Mouse (Mus musculus) forebrain, embryonic 14.5 days (tissue): ENCODE data around the gene Ppp1r14a. TPM values are rescaled to one million over a fixed set of nuclear protein-coding genes. Genes with fewer than 3 reads are reported as not detected.
A peak's percentile ranks its signal among the peaks of the same experiment; 100 is the strongest.

Experiments used
- ATAC-seq: fragments of 200-750 bp; cut with Nextera tagmentation; 2 replicates; pipeline ENCODE4 v1.8.0; 2017; ENCODE audit warnings: mild to moderate bottlenecking, moderate library complexity
- DNase-seq: peaks from one replicate; pipeline ENCODE4 v3.0.0-alpha.2; 2015; ENCODE audit warnings: low spot score
- H3K27ac ChIP-seq: fragments of 300-500 bp; sonication (generic); 2 replicates; pipeline ENCODE4 v1.5.1; 2014; ENCODE audit warnings: low read depth, mild to moderate bottlenecking, control low read depth, low read length, moderate library complexity
- H3K27me3 ChIP-seq: fragments of 300-500 bp; sonication (generic); replicated peaks from 2 replicates; pipeline ENCODE4 v1.6.1; 2014; ENCODE audit warnings: low read length, control low read depth, mixed read lengths; ENCODE audit not compliant: control insufficient read depth, insufficient read depth
- H3K36me3 ChIP-seq: fragments of 300-500 bp; sonication (generic); 2 replicates; pipeline ENCODE4 v1.6.1; 2014; ENCODE audit warnings: low read length, control low read depth; ENCODE audit not compliant: control insufficient read depth, insufficient read depth
- H3K4me1 ChIP-seq: fragments of 300-500 bp; sonication (generic); 2 replicates; pipeline ENCODE4 v1.6.1; 2014; ENCODE audit warnings: antibody characterized with exemption, low read length, control low read depth; ENCODE audit not compliant: control insufficient read depth, insufficient read depth
- H3K4me2 ChIP-seq: fragments of 300-500 bp; sonication (generic); 2 replicates; pipeline ENCODE4 v1.6.1; 2014; ENCODE audit warnings: mild to moderate bottlenecking, control low read depth, low read length
- H3K4me3 ChIP-seq: fragments of 300-500 bp; sonication (generic); 2 replicates; pipeline ENCODE4 v1.5.1; 2014; ENCODE audit warnings: low read depth, low read length, control low read depth
- H3K9ac ChIP-seq: fragments of 300-500 bp; sonication (generic); 2 replicates; pipeline ENCODE4 v1.6.1; 2014; ENCODE audit warnings: mild to moderate bottlenecking, low read length, control low read depth, moderate library complexity
- H3K9me3 ChIP-seq: fragments of 300-500 bp; sonication (generic); replicated peaks from 2 replicates; pipeline ENCODE4 v1.6.1; 2016; ENCODE audit warnings: low read length, control low read depth, mixed read lengths; ENCODE audit not compliant: control insufficient read depth
- WGBS: fragments of 180-500 bp; shearing (Covaris S2); extraction: QIAGEN DNeasy Blood & Tissue Kit; methylation state at CpG from one replicate; pipeline ENCODE4 v1.1.7; 2014; 5-methylcytosine and 5-hydroxymethylcytosine counted together
- polyA plus RNA-seq: library from polyadenylated mRNA; unstranded; fragments of >200 nt; fragmentation: Nextera tagmentation; extraction: Ambion mirVana; gene quantifications from 2 replicates; pipeline ENCODE4 v1.2.1, GENCODE M21; 2014

Gene Ppp1r14a
- polyA plus RNA-seq, 1 experiment from 2014 or later = 9.8 TPM

- H3K27ac ChIP-seq = no peak overlapping the region
- no peak for DNase-seq
These were observed 35.3 kb upstream of the Ppp1r14a start for GRCm38 (mm10) chr7:29253842-29254241.

GRCm38 (mm10) chr7:29255875-29256274 is 33.2 kb upstream of the Ppp1r14a start:
- no peak for DNase-seq
- Histone ChIP-seq H3K27ac (no peak overlapping the region), H3K9me3 (no peaks in the 10 kb centered on the region), H3K27me3 (no peaks in the 10 kb centered on the region), H3K4me3 (no peak overlapping the region), H3K9ac (no peak overlapping the region), H3K4me2 (no peak overlapping the region), H3K36me3 (0 out of 2 replicates have a peak, but pooled peaks cover 2% of the 10 kb centered on the region), H3K4me1 (peaks cover 7% of the 10 kb centered on the region)
- ATAC-seq = no peak
- WGBS = 85% methylated on average over 4 of the region's 4 CpGs

More at GRCm38 (mm10) chr7:29253842-29254241, 35.3 kb upstream of the Ppp1r14a start:
- H3K4me2 ChIP-seq = no peak overlapping the region
- no peak overlapping the region for H3K9ac ChIP-seq
- 0 out of 2 replicates have a peak, but pooled peaks cover 2% of the 10 kb centered on the region for H3K36me3 ChIP-seq
- no peaks in the 10 kb centered on the region for H3K9me3 ChIP-seq
- H3K4me3 ChIP-seq = no peak overlapping the region
- no peak for ATAC-seq
- H3K4me1 ChIP-seq = no peaks in the 10 kb centered on the region
- H3K27me3 ChIP-seq = peaks cover 3% of the 10 kb centered on the region; the same call in 1 of the 2 replicates
- WGBS = 52% methylated on average over 5 of the region's 5 CpGs

GRCm38 (mm10) chr7:29257368-29257767 is 31.7 kb upstream of the Ppp1r14a start:
- 90% methylated on average over 1 of the region's 1 CpGs for WGBS
- H3K4me3 ChIP-seq = no peak overlapping the region
- H3K27me3 ChIP-seq = no peaks in the 10 kb centered on the region
- H3K36me3 ChIP-seq = 0 out of 2 replicates have a peak, but pooled peaks cover 2% of the 10 kb centered on the region
- peaks cover 7% of the 10 kb centered on the region for H3K4me1 ChIP-seq
- H3K4me2 ChIP-seq = no peak overlapping the region
- no peak for ATAC-seq
- no peaks in the 10 kb centered on the region for H3K9me3 ChIP-seq
- no peak overlapping the region for H3K9ac ChIP-seq
- no peak overlapping the region for H3K27ac ChIP-seq
- no peak for DNase-seq

GRCm38 (mm10) chr7:29259781-29260730 is 29.1 kb upstream of the Ppp1r14a start:
- H3K27me3 ChIP-seq = no peaks in the 10 kb centered on the region
- 69% methylated on average over 10 of the region's 10 CpGs for WGBS
- no peak overlapping the region for H3K4me2 ChIP-seq
- no peaks in the 10 kb centered on the region for H3K9me3 ChIP-seq
- H3K4me1 ChIP-seq = peaks cover 7% of the 10 kb centered on the region
- peak overlapping the region; percentile 39; the same call in 1 of the 2 replicates for H3K27ac ChIP-seq
- H3K36me3 ChIP-seq = 0 out of 2 replicates have a peak, but pooled peaks cover 2% of the 10 kb centered on the region
- H3K9ac ChIP-seq = no peak overlapping the region
- ATAC-seq (peak; percentile 50; the same call in 1 of the 2 replicates), DNase-seq (peak; percentile 33)
- no peak overlapping the region for H3K4me3 ChIP-seq

DNA sequence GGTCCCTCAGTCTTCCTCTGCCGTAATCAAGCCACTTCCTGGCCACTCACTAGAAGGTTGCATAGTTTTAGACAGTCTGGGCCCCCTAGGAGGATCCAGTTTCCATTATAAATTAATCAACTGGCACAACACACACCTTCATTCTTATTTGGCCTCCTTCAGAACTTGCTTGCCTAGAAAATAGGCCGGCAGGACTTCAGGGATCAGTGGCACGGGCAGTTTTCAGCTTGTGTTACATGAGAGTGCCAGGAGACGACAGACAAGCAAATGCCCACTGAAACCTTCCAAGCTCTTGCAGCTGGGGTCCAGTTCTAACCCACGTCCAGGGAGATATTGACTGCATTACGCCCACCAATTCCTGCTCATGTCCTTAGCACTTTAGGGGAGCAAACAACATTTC is 27.0 kb upstream of the Ppp1r14a start:
- DNase-seq (no peak), ATAC-seq (no peak)
- H3K4me2 ChIP-seq = no peak overlapping the region
- no peaks in the 10 kb centered on the region for H3K27me3 ChIP-seq
- H3K4me1 ChIP-seq = peaks cover 7% of the 10 kb centered on the region
- no peak overlapping the region for H3K4me3 ChIP-seq
- no peak overlapping the region for H3K9ac ChIP-seq
- H3K27ac ChIP-seq = no peak overlapping the region
- H3K9me3 ChIP-seq = no peaks in the 10 kb centered on the region
- 87% methylated on average over 6 of the region's 6 CpGs for WGBS
- no peaks in the 10 kb centered on the region for H3K36me3 ChIP-seq

GRCm38 (mm10) chr7:29263831-29264230 is 25.3 kb upstream of the Ppp1r14a start:
- Histone ChIP-seq H3K27ac (no peak overlapping the region), H3K9me3 (no peaks in the 10 kb centered on the region), H3K4me1 (peaks cover 7% of the 10 kb centered on the region), H3K9ac (no peak overlapping the region), H3K27me3 (no peaks in the 10 kb centered on the region), H3K4me2 (no peak overlapping the region), H3K4me3 (no peak overlapping the region), H3K36me3 (no peaks in the 10 kb centered on the region)
- WGBS = 96% methylated on average over 3 of the region's 3 CpGs
- DNase-seq (no peak), ATAC-seq (no peak)

DNA sequence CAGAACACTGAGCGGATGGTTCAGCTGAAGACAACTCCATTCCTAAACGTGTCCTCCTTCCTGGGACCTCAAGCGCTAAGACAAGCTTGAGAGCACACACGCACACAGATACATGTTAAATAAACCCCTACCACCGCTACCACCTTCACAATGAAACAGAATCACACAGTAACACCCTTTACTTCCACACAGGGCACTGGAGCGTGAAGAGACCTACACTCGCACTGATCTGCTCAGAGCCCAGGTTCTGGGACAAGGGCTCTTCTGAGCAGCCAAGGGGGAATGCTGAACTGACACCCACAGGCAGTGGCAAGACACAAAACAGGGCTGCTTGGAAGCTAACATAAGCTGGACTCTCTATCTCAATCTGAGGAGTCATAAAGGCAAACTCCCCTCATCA is 23.5 kb upstream of the Ppp1r14a start:
- Histone ChIP-seq H3K4me1 (no peaks in the 10 kb centered on the region), H3K27ac (no peak overlapping the region), H3K4me3 (no peak overlapping the region), H3K36me3 (no peaks in the 10 kb centered on the region), H3K4me2 (no peak overlapping the region), H3K9me3 (no peaks in the 10 kb centered on the region), H3K9ac (no peak overlapping the region), H3K27me3 (no peaks in the 10 kb centered on the region)
- ATAC-seq (no peak), DNase-seq (no peak)
- WGBS = 70% methylated on average over 7 of the region's 7 CpGs

- ATAC-seq (no peak), DNase-seq (no peak)
- 61% methylated on average over 4 of the region's 4 CpGs for WGBS
- Histone ChIP-seq H3K4me1 (no peaks in the 10 kb centered on the region), H3K9me3 (no peaks in the 10 kb centered on the region), H3K27ac (no peak overlapping the region), H3K4me3 (no peak overlapping the region), H3K9ac (no peak overlapping the region), H3K27me3 (no peaks in the 10 kb centered on the region), H3K36me3 (no peaks in the 10 kb centered on the region), H3K4me2 (no peak overlapping the region)
These were observed 22.2 kb upstream of the Ppp1r14a start for GRCm38 (mm10) chr7:29266931-29267330.

GRCm38 (mm10) chr7:29270445-29270844 is 18.7 kb upstream of the Ppp1r14a start:
- Histone ChIP-seq H3K4me3 (no peak overlapping the region), H3K9me3 (no peaks in the 10 kb centered on the region), H3K4me2 (no peak overlapping the region), H3K36me3 (no peaks in the 10 kb centered on the region), H3K27me3 (no peaks in the 10 kb centered on the region), H3K9ac (no peak overlapping the region), H3K27ac (no peak overlapping the region), H3K4me1 (no peaks in the 10 kb centered on the region)
- no peak for DNase-seq
- ATAC-seq = no peak
- 86% methylated on average over 4 of the region's 4 CpGs for WGBS
